Mouse (Mus musculus) liver, embryonic 14.5 days (tissue): ENCODE results near the gene Scaf8. TPM values are rescaled to one million over a fixed set of nuclear protein-coding genes. Genes with fewer than 3 reads are reported as not detected.

ENCODE experiments used
- ATAC-seq: fragments of 200-750 bp; cut with Nextera tagmentation; 2 replicates; pipeline ENCODE4 v1.8.0; 2017; ENCODE audit warnings: moderate number of reproducible peaks, mild to moderate bottlenecking, moderate library complexity; ENCODE audit not compliant: insufficient read depth
- DNase-seq, 3 experiments: peaks; one replicate each; pipeline ENCODE4 v3.0.0-alpha.2; 2012 to 2013; ENCODE audit warnings: low read depth in 3 of 3, low spot score in 3 of 3
- H3K27ac ChIP-seq: fragments of 300-500 bp; sonication (generic); 2 replicates; pipeline ENCODE4 v1.5.1; 2014; ENCODE audit warnings: moderate library complexity, mild to moderate bottlenecking, control low read depth, inconsistent platforms
- H3K27me3 ChIP-seq: fragments of 300-500 bp; sonication (generic); 2 replicates; pipeline ENCODE4 v1.6.1; 2014; ENCODE audit warnings: mild to moderate bottlenecking, low read length, moderate library complexity; ENCODE audit not compliant: control insufficient read depth, insufficient read depth
- H3K36me3 ChIP-seq: fragments of 300-500 bp; sonication (generic); replicated peaks from 2 replicates; pipeline ENCODE4 v1.6.1; 2014; ENCODE audit warnings: low read depth; ENCODE audit not compliant: control insufficient read depth, insufficient read depth
- H3K4me1 ChIP-seq, 2 experiments: fragments of 200-500 bp in 1 of 2; fragments of 300-500 bp in 1 of 2; sonication (generic) in 1 of 2; replicated peaks; 2 replicates each; pipeline ENCODE4 v1.6.1; 2012 to 2014; ENCODE audit warnings: antibody characterized with exemption in 1 of 2, inconsistent platforms in 1 of 2, low read length in 1 of 2; ENCODE audit not compliant: control insufficient read depth in 2 of 2, insufficient read depth in 2 of 2
- H3K4me2 ChIP-seq: fragments of 300-500 bp; sonication (generic); 2 replicates; pipeline ENCODE4 v1.6.1; 2014; ENCODE audit warnings: low read depth, mild to moderate bottlenecking, control low read depth, moderate library complexity
- H3K4me3 ChIP-seq, 2 experiments: fragments of 200-500 bp in 1 of 2; fragments of 300-500 bp in 1 of 2; sonication (generic) in 1 of 2; 2 replicates each; pipeline ENCODE4 v1.5.1; 2012 to 2014; ENCODE audit warnings: low read depth in 2 of 2, low read length in 2 of 2, mild to moderate bottlenecking in 2 of 2, control low read depth in 1 of 2, inconsistent platforms in 1 of 2, moderate library complexity in 1 of 2; ENCODE audit not compliant: insufficient read depth in 1 of 2
- H3K9ac ChIP-seq: fragments of 300-500 bp; sonication (generic); replicated peaks from 2 replicates; pipeline ENCODE4 v1.6.1; 2014; ENCODE audit warnings: mild to moderate bottlenecking, control low read depth, moderate library complexity
- H3K9me3 ChIP-seq: fragments of 300-500 bp; sonication (generic); 2 replicates; pipeline ENCODE4 v1.6.1; 2016; ENCODE audit warnings: low read length, mixed read lengths; ENCODE audit not compliant: control insufficient read depth
- CTCF ChIP-seq: IDR thresholded peaks from 2 replicates; pipeline ENCODE4 v1.5.1; 2016; ENCODE audit warnings: antibody characterized with exemption, low read depth, control low read depth
- EP300 ChIP-seq: IDR thresholded peaks from 2 replicates; pipeline ENCODE4 v1.6.1; 2016; ENCODE audit warnings: antibody characterized with exemption, low read depth
- WGBS: fragments of 180-500 bp; shearing (Covaris S2); extraction: QIAGEN DNeasy Blood & Tissue Kit; methylation state at CpG from one replicate; pipeline ENCODE4 v1.1.7; 2014; ENCODE audit not compliant: insufficient replicate concordance; 5-methylcytosine and 5-hydroxymethylcytosine counted together
- polyA plus RNA-seq, 2 experiments: library from polyadenylated mRNA; depleted of rRNA in 1 of 2; stranded (reverse) in 1 of 2; unstranded in 1 of 2; fragments of >200 nt; fragmentation: Nextera tagmentation in 1 of 2; extraction: Ambion mirVana in 1 of 2; gene quantifications; 2 replicates each; pipeline versions ENCODE4 v1.2.1 to v1.2.3; 2012 to 2014

Scaf8 gene
- polyA plus RNA-seq, 2 experiments = 8.2 to 10.1 TPM

- 68% methylated on average over 3 of the region's 3 CpGs for WGBS
- DNase-seq = no peak
- Histone ChIP-seq H3K9me3 (no peaks in the 10 kb centered on the region), H3K4me1 (no peaks in the 10 kb centered on the region), H3K27ac (no peak overlapping the region), H3K4me2 (no peak overlapping the region), H3K4me3 (no peak overlapping the region), H3K27me3 (no peaks in the 10 kb centered on the region), H3K9ac (no peak overlapping the region), H3K36me3 (peaks cover 6% of the 10 kb centered on the region)
- no peak for ATAC-seq
- TF ChIP-seq EP300 (no peak), CTCF (no peak)
Measured at GRCm38 (mm10) chr17:3129791-3130190, 15.0 kb downstream of the Scaf8 start.

GRCm38 (mm10) chr17:3135346-3135745 lies 20.6 kb downstream of the Scaf8 start:
- Histone ChIP-seq H3K4me2 (no peak overlapping the region), H3K36me3 (peaks cover 3% of the 10 kb centered on the region; the same call in 1 of the 2 replicates), H3K27ac (no peak overlapping the region), H3K27me3 (no peaks in the 10 kb centered on the region), H3K4me1 (peaks cover 14 to 24% of the 10 kb centered on the region in 2 experiments), H3K9ac (no peak overlapping the region), H3K4me3 (no peak overlapping the region), H3K9me3 (no peaks in the 10 kb centered on the region)
- DNase-seq (no peak), ATAC-seq (no peak)
- TF ChIP-seq CTCF = no peak
- TF ChIP-seq EP300 = no peak

- Histone ChIP-seq H3K27me3 (no peaks in the 10 kb centered on the region), H3K4me3 (no peak overlapping the region), H3K9ac (no peak overlapping the region), H3K4me2 (no peak overlapping the region), H3K4me1 (peaks cover 17 to 28% of the 10 kb centered on the region in 2 experiments), H3K27ac (no peak overlapping the region), H3K9me3 (no peaks in the 10 kb centered on the region), H3K36me3 (peaks cover 3% of the 10 kb centered on the region; the same call in 1 of the 2 replicates)
- no peak for TF ChIP-seq EP300
- ATAC-seq (no peak), DNase-seq (no peak)
- 78% methylated on average over 7 of the region's 7 CpGs for WGBS
Measured at GRCm38 (mm10) chr17:3136127-3136526, 21.4 kb downstream of the Scaf8 start.

GRCm38 (mm10) chr17:3138387-3138786 lies 23.6 kb downstream of the Scaf8 start:
- no peak for TF ChIP-seq EP300
- TF ChIP-seq CTCF = 0 out of 2 replicates have a peak, but pooled peaks have one; percentile 22
- 0 out of 2 replicates have a peak overlapping the region, but pooled peaks have one; percentile 16 for H3K9ac ChIP-seq
- H3K4me3 ChIP-seq = no peak overlapping the region
- no peaks in the 10 kb centered on the region for H3K36me3 ChIP-seq
- H3K27ac ChIP-seq = no peak overlapping the region; the same call in 1 of the 2 replicates
- peak; percentile 73 for ATAC-seq
- H3K27me3 ChIP-seq = no peaks in the 10 kb centered on the region
- WGBS = 12% methylated on average over 3 of the region's 3 CpGs
- H3K4me1 ChIP-seq = peaks cover 17 to 28% of the 10 kb centered on the region in 2 experiments
- peak overlapping the region; percentile 5 for H3K4me2 ChIP-seq
- DNase-seq = peak; percentile 26 to 27 (median 26)
- no peaks in the 10 kb centered on the region for H3K9me3 ChIP-seq

GRCm38 (mm10) chr17:3140100-3140499 lies 25.3 kb downstream of the Scaf8 start:
- Histone ChIP-seq H3K27ac (no peak overlapping the region), H3K27me3 (no peaks in the 10 kb centered on the region), H3K4me2 (peak overlapping the region; percentile 52), H3K4me1 (peaks cover 17 to 28% of the 10 kb centered on the region in 2 experiments), H3K4me3 (no peak overlapping the region), H3K9ac (no peak overlapping the region; the same call in 1 of the 2 replicates), H3K36me3 (no peaks in the 10 kb centered on the region), H3K9me3 (no peaks in the 10 kb centered on the region)
- DNase-seq (no peak), ATAC-seq (peak; percentile 69)
- TF ChIP-seq CTCF (no peak), EP300 (peak; percentile 31; the same call in 1 of the 2 replicates)
- 8% methylated on average over 1 of the region's 1 CpGs for WGBS
